Mouse (Mus musculus) stomach, embryonic 16.5 days (tissue): Measurements from ENCODE around the gene Cyp2a5. TPM values are rescaled to one million over a fixed set of nuclear protein-coding genes. Genes with fewer than 3 reads are reported as not detected.
"Not testable (repeated sequence)": the region's sequence is repeated elsewhere in the genome, so short reads cannot be mapped to it uniquely, and the experiment has no call there.

Source experiments
- ATAC-seq: fragments of 200-750 bp; cut with Nextera tagmentation; 2 replicates; pipeline ENCODE4 v1.8.0; 2017; ENCODE audit warnings: moderate number of reproducible peaks, moderate TSS enrichment; ENCODE audit not compliant: insufficient read depth, low FRiP score
- H3K27ac ChIP-seq: fragments of 300-500 bp; sonication (generic); 2 replicates; pipeline ENCODE4 v1.5.1; 2014; ENCODE audit warnings: low read length
- H3K27me3 ChIP-seq: fragments of 300-500 bp; sonication (generic); 2 replicates; pipeline ENCODE4 v1.6.1; 2014; ENCODE audit warnings: low read length, control low read depth, mixed read lengths; ENCODE audit not compliant: control insufficient read depth, insufficient read depth
- H3K36me3 ChIP-seq: fragments of 300-500 bp; sonication (generic); 2 replicates; pipeline ENCODE4 v1.6.1; 2014; ENCODE audit warnings: low read length; ENCODE audit not compliant: control insufficient read depth, insufficient read depth
- H3K4me1 ChIP-seq: fragments of 300-500 bp; sonication (generic); 2 replicates; pipeline ENCODE4 v1.6.1; 2014; ENCODE audit warnings: low read length, control low read depth, mixed read lengths; ENCODE audit not compliant: control insufficient read depth, insufficient read depth
- H3K4me2 ChIP-seq: fragments of 300-500 bp; sonication (generic); 2 replicates; pipeline ENCODE4 v1.6.1; 2014; ENCODE audit warnings: low read depth, low read length, mixed read lengths
- H3K4me3 ChIP-seq: fragments of 300-500 bp; sonication (generic); replicated peaks from 2 replicates; pipeline ENCODE4 v1.5.1; 2014; ENCODE audit warnings: mild to moderate bottlenecking, low read length
- H3K9ac ChIP-seq: fragments of 300-500 bp; sonication (generic); 2 replicates; pipeline ENCODE4 v1.6.1; 2014; ENCODE audit warnings: low read length
- H3K9me3 ChIP-seq: fragments of 300-500 bp; sonication (generic); replicated peaks from 2 replicates; pipeline ENCODE4 v1.6.1; 2016; ENCODE audit warnings: low read length, control low read depth; ENCODE audit not compliant: control insufficient read depth
- WGBS: fragments of 180-500 bp; shearing (Covaris S2); extraction: QIAGEN DNeasy Blood & Tissue Kit; methylation state at CpG from one replicate; pipeline ENCODE4 v1.1.7; 2014; 5-methylcytosine and 5-hydroxymethylcytosine counted together
- polyA plus RNA-seq: library from polyadenylated mRNA; unstranded; fragments of >200 nt; fragmentation: Nextera tagmentation; extraction: Ambion mirVana; gene quantifications from 2 replicates; pipeline ENCODE4 v1.2.1, GENCODE M21; 2015

Gene Cyp2a5
- polyA plus RNA-seq: 1.3 and 2.0 TPM in 2 replicates

GRCm38 (mm10) chr7:26835059-26835458, at the start of gene Cyp2a5:
TSS of gene Cyp2a5 (plus strand) at chr7:26835305.
- not testable (repeated sequence) for ATAC-seq

GRCm38 (mm10) chr7:26786013-26786412, 49.1 kb upstream of the Cyp2a5 start:
- H3K36me3 ChIP-seq, H3K4me3 ChIP-seq, H3K4me2 ChIP-seq, H3K9ac ChIP-seq, H3K27me3 ChIP-seq, H3K9me3 ChIP-seq, H3K4me1 ChIP-seq, ATAC-seq, H3K27ac ChIP-seq: not testable (repeated sequence)
- 68% methylated on average over 1 of the region's 1 CpGs for whole genome bisulfite sequencing

More at GRCm38 (mm10) chr7:26835059-26835458, at the start of gene Cyp2a5:
- H3K9ac ChIP-seq, H3K4me1 ChIP-seq, H3K27ac ChIP-seq, H3K27me3 ChIP-seq, H3K4me2 ChIP-seq, H3K4me3 ChIP-seq, H3K36me3 ChIP-seq, H3K9me3 ChIP-seq: not testable (repeated sequence)
- WGBS: 68% methylated on average over 3 of the region's 3 CpGs

GRCm38 (mm10) chr7:26789984-26790383, 45.1 kb upstream of the Cyp2a5 start:
- Histone ChIP-seq H3K9me3 (no peaks in the 10 kb centered on the region; the same call in 1 of the 2 replicates), H3K36me3 (no peaks in the 10 kb centered on the region), H3K4me1 (no peaks in the 10 kb centered on the region), H3K27me3 (no peaks in the 10 kb centered on the region), H3K9ac (no peak overlapping the region), H3K4me3 (no peak overlapping the region), H3K27ac (no peak overlapping the region), H3K4me2 (no peak overlapping the region)
- no peak for ATAC-seq
- 61% methylated on average over 6 of the region's 6 CpGs for WGBS

- H3K36me3 ChIP-seq: no peaks in the 10 kb centered on the region
- no peaks in the 10 kb centered on the region for H3K4me1 ChIP-seq
- H3K27me3 ChIP-seq: no peaks in the 10 kb centered on the region
- H3K27ac ChIP-seq: no peak overlapping the region
- H3K9ac ChIP-seq: no peak overlapping the region
- no peak overlapping the region for H3K4me3 ChIP-seq
- H3K9me3 ChIP-seq: 0 out of 2 replicates have a peak, but pooled peaks cover 5% of the 10 kb centered on the region
- H3K4me2 ChIP-seq: no peak overlapping the region
- no peak for ATAC-seq
These were observed 35.0 kb upstream of the Cyp2a5 start for GRCm38 (mm10) chr7:26800104-26800503.

- 84% methylated on average over 1 of the region's 1 CpGs for WGBS
- ATAC-seq: no peak
- H3K9me3 ChIP-seq: 0 out of 2 replicates have a peak, but pooled peaks cover 5% of the 10 kb centered on the region
These were observed 34.1 kb upstream of the Cyp2a5 start for GRCm38 (mm10) chr7:26800996-26801395.

GRCm38 (mm10) chr7:26808592-26808991, 26.5 kb upstream of the Cyp2a5 start, which contains the start of gene Cyp2g1:
TSS of gene Cyp2g1 (plus strand) at chr7:26808892.
- Histone ChIP-seq H3K4me2 (no peak within 1 kb of the TSS), H3K4me1 (no peaks in the 10 kb centered on the region), H3K9me3 (no peaks in the 10 kb centered on the region), H3K27me3 (no peaks in the 10 kb centered on the region), H3K36me3 (no peaks in the 10 kb centered on the region), H3K27ac (no peak within 1 kb of the TSS), H3K9ac (no peak within 1 kb of the TSS), H3K4me3 (no peak within 1 kb of the TSS)
- no peak for ATAC-seq
- 82% methylated on average over 2 of the region's 2 CpGs for WGBS

More at GRCm38 (mm10) chr7:26800996-26801395, 34.1 kb upstream of the Cyp2a5 start:
- Histone ChIP-seq H3K4me2 (no peak overlapping the region), H3K27ac (no peak overlapping the region), H3K27me3 (no peaks in the 10 kb centered on the region), H3K36me3 (no peaks in the 10 kb centered on the region), H3K4me1 (no peaks in the 10 kb centered on the region), H3K4me3 (no peak overlapping the region), H3K9ac (no peak overlapping the region)

GRCm38 (mm10) chr7:26831556-26832292, 3.4 kb upstream of the Cyp2a5 start:
- WGBS: 63% methylated on average over 9 of the region's 9 CpGs
- not testable (repeated sequence) for ATAC-seq

GRCm38 (mm10) chr7:26832668-26833067, 2.4 kb upstream of the Cyp2a5 start:
- H3K27ac ChIP-seq: not testable (repeated sequence)
- 0 out of 2 replicates have a peak, but pooled peaks have one; percentile 13 for ATAC-seq

More at GRCm38 (mm10) chr7:26831556-26832292, 3.4 kb upstream of the Cyp2a5 start:
- H3K27ac ChIP-seq, H3K4me1 ChIP-seq, H3K9me3 ChIP-seq, H3K36me3 ChIP-seq, H3K4me2 ChIP-seq, H3K9ac ChIP-seq, H3K27me3 ChIP-seq, H3K4me3 ChIP-seq: not testable (repeated sequence)

GRCm38 (mm10) chr7:26843400-26843799, 8.3 kb downstream of the Cyp2a5 start:
- not testable (repeated sequence) for H3K27ac ChIP-seq, H3K27me3 ChIP-seq, ATAC-seq, H3K4me2 ChIP-seq, H3K36me3 ChIP-seq, H3K9ac ChIP-seq, H3K4me3 ChIP-seq, H3K9me3 ChIP-seq, H3K4me1 ChIP-seq
- 84% methylated on average over 2 of the region's 2 CpGs for WGBS

More at GRCm38 (mm10) chr7:26832668-26833067, 2.4 kb upstream of the Cyp2a5 start:
- not testable (repeated sequence) for H3K4me1 ChIP-seq, H3K27me3 ChIP-seq, H3K36me3 ChIP-seq, H3K4me2 ChIP-seq, H3K9ac ChIP-seq, H3K4me3 ChIP-seq, H3K9me3 ChIP-seq
- WGBS: 52% methylated on average over 7 of the region's 7 CpGs
